Mouse (Mus musculus): ENCODE results near the gene Dnajc8. TPM values are rescaled to one million over a fixed set of nuclear protein-coding genes. Genes with fewer than 3 reads are reported as not detected.

Dnajc8 gene
- polyA plus RNA-seq (2015; fragmentation: Nextera tagmentation; extraction: Ambion mirVana) = 68.8 and 84.7 TPM in 2 replicates

- Histone ChIP-seq H3K4me3 (replicated peaks) (peak within 1 kb of the TSS; percentile 92), H3K36me3 (replicated peaks) (peaks cover 49% of the 10 kb centered on the region), H3K9ac (peak within 1 kb of the TSS; percentile 96), H3K27ac (replicated peaks) (peak within 1 kb of the TSS; percentile 97), H3K4me1 (replicated peaks) (peaks cover 61% of the 10 kb centered on the region), H3K27me3 (no peaks in the 10 kb centered on the region), H3K4me2 (peak within 1 kb of the TSS; percentile 84), H3K9me3 (replicated peaks) (no peaks in the 10 kb centered on the region)
- peak; percentile 55 for ATAC-seq (ENCODE audit: insufficient read depth)
- WGBS (ENCODE audit: insufficient replicate concordance) = under 1% methylated on average over 60 of the region's 60 CpGs
Measured at GRCm38 (mm10) chr4:132535406-132536121, at the start of gene Dnajc8. TSS of gene Dnajc8 (plus strand) at chr4:132535550.

- peaks cover 38% of the 10 kb centered on the region for H3K4me1 ChIP-seq (replicated peaks)
- peaks cover 10% of the 10 kb centered on the region for H3K36me3 ChIP-seq (replicated peaks)
- H3K9me3 ChIP-seq (replicated peaks) = no peaks in the 10 kb centered on the region
- H3K4me3 ChIP-seq (replicated peaks) = no peak overlapping the region
- no peak for ATAC-seq (ENCODE audit: insufficient read depth)
- WGBS (ENCODE audit: insufficient replicate concordance) = 68% methylated on average over 3 of the region's 3 CpGs
- H3K27ac ChIP-seq (replicated peaks) = no peak overlapping the region
- H3K27me3 ChIP-seq = no peaks in the 10 kb centered on the region
- no peak overlapping the region for H3K9ac ChIP-seq
- H3K4me2 ChIP-seq = no peak overlapping the region
Measured at GRCm38 (mm10) chr4:132488521-132488920, 46.8 kb upstream of the Dnajc8 start.

GRCm38 (mm10) chr4:132488976-132489375 is 46.4 kb upstream of the Dnajc8 start:
- Histone ChIP-seq H3K27ac (replicated peaks) (no peak overlapping the region), H3K4me3 (replicated peaks) (no peak overlapping the region), H3K27me3 (no peaks in the 10 kb centered on the region), H3K4me1 (replicated peaks) (peaks cover 36% of the 10 kb centered on the region), H3K9ac (no peak overlapping the region), H3K36me3 (replicated peaks) (peaks cover 15% of the 10 kb centered on the region), H3K4me2 (no peak overlapping the region), H3K9me3 (replicated peaks) (no peaks in the 10 kb centered on the region)
- 69% methylated on average over 6 of the region's 6 CpGs for WGBS (ENCODE audit: insufficient replicate concordance)
- ATAC-seq (ENCODE audit: insufficient read depth) = no peak

- Histone ChIP-seq H3K4me3 (replicated peaks) (no peak overlapping the region), H3K27ac (replicated peaks) (no peak overlapping the region), H3K9ac (no peak overlapping the region), H3K4me2 (no peak overlapping the region), H3K27me3 (no peaks in the 10 kb centered on the region), H3K4me1 (replicated peaks) (peaks cover 41% of the 10 kb centered on the region), H3K9me3 (replicated peaks) (no peaks in the 10 kb centered on the region), H3K36me3 (replicated peaks) (peaks cover 29% of the 10 kb centered on the region)
- no peak for ATAC-seq (ENCODE audit: insufficient read depth)
- 59% methylated on average over 15 of the region's 15 CpGs for WGBS (ENCODE audit: insufficient replicate concordance)
Measured at GRCm38 (mm10) chr4:132490273-132491010, 44.9 kb upstream of the Dnajc8 start.

- WGBS (ENCODE audit: insufficient replicate concordance) = 72% methylated on average over 8 of the region's 8 CpGs
Measured at GRCm38 (mm10) chr4:132491057-132491456, 44.3 kb upstream of the Dnajc8 start.

GRCm38 (mm10) chr4:132491748-132492147 is 43.6 kb upstream of the Dnajc8 start:
- ATAC-seq (ENCODE audit: insufficient read depth) = peak; percentile 64
- Histone ChIP-seq H3K9ac (no peak overlapping the region), H3K4me2 (no peak overlapping the region), H3K27ac (replicated peaks) (peak overlapping the region; percentile 59; the same call in 1 of the 2 replicates), H3K4me3 (replicated peaks) (no peak overlapping the region), H3K9me3 (replicated peaks) (no peaks in the 10 kb centered on the region), H3K36me3 (replicated peaks) (peaks cover 42% of the 10 kb centered on the region), H3K4me1 (replicated peaks) (peaks cover 41% of the 10 kb centered on the region), H3K27me3 (no peaks in the 10 kb centered on the region)
- 66% methylated on average over 6 of the region's 6 CpGs for WGBS (ENCODE audit: insufficient replicate concordance)

More at GRCm38 (mm10) chr4:132491057-132491456, 44.3 kb upstream of the Dnajc8 start:
- H3K9ac ChIP-seq = no peak overlapping the region
- peaks cover 35% of the 10 kb centered on the region for H3K36me3 ChIP-seq (replicated peaks)
- H3K27ac ChIP-seq (replicated peaks) = no peak overlapping the region
- H3K4me3 ChIP-seq (replicated peaks) = no peak overlapping the region
- no peak for ATAC-seq (ENCODE audit: insufficient read depth)
- H3K9me3 ChIP-seq (replicated peaks) = no peaks in the 10 kb centered on the region
- no peak overlapping the region for H3K4me2 ChIP-seq
- no peaks in the 10 kb centered on the region for H3K27me3 ChIP-seq
- H3K4me1 ChIP-seq (replicated peaks) = peaks cover 41% of the 10 kb centered on the region

GRCm38 (mm10) chr4:132492178-132493060 is 42.9 kb upstream of the Dnajc8 start:
- Histone ChIP-seq H3K4me1 (replicated peaks) (peaks cover 41% of the 10 kb centered on the region), H3K27me3 (no peaks in the 10 kb centered on the region), H3K36me3 (replicated peaks) (peaks cover 49% of the 10 kb centered on the region), H3K4me3 (replicated peaks) (no peak overlapping the region), H3K4me2 (no peak overlapping the region), H3K9ac (no peak overlapping the region), H3K27ac (replicated peaks) (peak overlapping the region; percentile 59; the same call in 1 of the 2 replicates), H3K9me3 (replicated peaks) (no peaks in the 10 kb centered on the region)
- ATAC-seq (ENCODE audit: insufficient read depth) = no peak; the same call in 1 of the 2 replicates
- WGBS (ENCODE audit: insufficient replicate concordance) = 66% methylated on average over 10 of the region's 10 CpGs

- H3K36me3 ChIP-seq (replicated peaks) = peaks cover 68% of the 10 kb centered on the region
- H3K9me3 ChIP-seq (replicated peaks) = no peaks in the 10 kb centered on the region
- peaks cover 34% of the 10 kb centered on the region for H3K4me1 ChIP-seq (replicated peaks)
- ATAC-seq (ENCODE audit: insufficient read depth) = no peak
- no peak overlapping the region for H3K4me3 ChIP-seq (replicated peaks)
- H3K4me2 ChIP-seq = no peak overlapping the region; the same call in 1 of the 2 replicates
- 48% methylated on average over 20 of the region's 20 CpGs for WGBS (ENCODE audit: insufficient replicate concordance)
- no peak overlapping the region for H3K9ac ChIP-seq
- H3K27me3 ChIP-seq = no peaks in the 10 kb centered on the region
- no peak overlapping the region for H3K27ac ChIP-seq (replicated peaks)
Measured at GRCm38 (mm10) chr4:132494271-132494918, 41.0 kb upstream of the Dnajc8 start.

- WGBS (ENCODE audit: insufficient replicate concordance) = 63% methylated on average over 6 of the region's 6 CpGs
- no peaks in the 10 kb centered on the region for H3K27me3 ChIP-seq
- H3K4me3 ChIP-seq (replicated peaks) = no peak overlapping the region
- H3K4me2 ChIP-seq = no peak overlapping the region
- H3K9ac ChIP-seq = no peak overlapping the region
- ATAC-seq (ENCODE audit: insufficient read depth) = no peak
- no peak overlapping the region for H3K27ac ChIP-seq (replicated peaks)
- peaks cover 48% of the 10 kb centered on the region for H3K4me1 ChIP-seq (replicated peaks)
- H3K36me3 ChIP-seq (replicated peaks) = peaks cover 35% of the 10 kb centered on the region
- H3K9me3 ChIP-seq (replicated peaks) = no peaks in the 10 kb centered on the region
Measured at GRCm38 (mm10) chr4:132501639-132502038, 33.7 kb upstream of the Dnajc8 start.

- H3K4me2 ChIP-seq = peak overlapping the region; percentile 46
- no peak overlapping the region for H3K4me3 ChIP-seq (replicated peaks)
- peak; percentile 79 for ATAC-seq (ENCODE audit: insufficient read depth)
- H3K36me3 ChIP-seq (replicated peaks) = peaks cover 18% of the 10 kb centered on the region
- no peaks in the 10 kb centered on the region for H3K27me3 ChIP-seq
- peak overlapping the region; percentile 21; the same call in 1 of the 2 replicates for H3K9ac ChIP-seq
- 26% methylated on average over 11 of the region's 11 CpGs for WGBS (ENCODE audit: insufficient replicate concordance)
- H3K27ac ChIP-seq (replicated peaks) = peak overlapping the region; percentile 68
- H3K4me1 ChIP-seq (replicated peaks) = peaks cover 63% of the 10 kb centered on the region
- H3K9me3 ChIP-seq (replicated peaks) = no peaks in the 10 kb centered on the region
Measured at GRCm38 (mm10) chr4:132503344-132503743, 32.0 kb upstream of the Dnajc8 start.
